Mouse (Mus musculus) neural tube, embryonic 12.5 days (tissue): Measurements from ENCODE around the gene Cmtm5. TPM values are rescaled to one million over a fixed set of nuclear protein-coding genes. Genes with fewer than 3 reads are reported as not detected.

Experiments used
- ATAC-seq: fragments of 200-750 bp; cut with Nextera tagmentation; 2 replicates; pipeline ENCODE4 v1.8.0; 2017; ENCODE audit warnings: low read depth, mild to moderate bottlenecking, moderate TSS enrichment, moderate library complexity; ENCODE audit not compliant: low FRiP score
- H3K27ac ChIP-seq: fragments of 300-500 bp; sonication (generic); 2 replicates; pipeline ENCODE4 v1.5.1; 2016
- H3K27me3 ChIP-seq: fragments of 300-500 bp; sonication (generic); replicated peaks from 2 replicates; pipeline ENCODE4 v1.6.1; 2016; ENCODE audit warnings: mild to moderate bottlenecking
- H3K36me3 ChIP-seq: fragments of 300-500 bp; sonication (generic); 2 replicates; pipeline ENCODE4 v1.6.1; 2016; ENCODE audit warnings: mild to moderate bottlenecking
- H3K4me1 ChIP-seq: fragments of 300-500 bp; sonication (generic); 2 replicates; pipeline ENCODE4 v1.6.1; 2016
- H3K4me2 ChIP-seq: fragments of 300-500 bp; sonication (generic); replicated peaks from 2 replicates; pipeline ENCODE4 v1.6.1; 2016; ENCODE audit warnings: mild to moderate bottlenecking
- H3K4me3 ChIP-seq: fragments of 300-500 bp; sonication (generic); 2 replicates; pipeline ENCODE4 v1.5.1; 2016
- H3K9ac ChIP-seq: fragments of 300-500 bp; sonication (generic); 2 replicates; pipeline ENCODE4 v1.6.1; 2016; ENCODE audit warnings: mild to moderate bottlenecking
- H3K9me3 ChIP-seq: fragments of 300-500 bp; sonication (generic); 2 replicates; pipeline ENCODE4 v1.6.1; 2016; ENCODE audit warnings: mild to moderate bottlenecking
- WGBS: fragments of 180-500 bp; shearing (Covaris S2); methylation state at CpG from one replicate; pipeline ENCODE4 v1.1.7; 2016; 5-methylcytosine and 5-hydroxymethylcytosine counted together
- polyA plus RNA-seq: library from polyadenylated mRNA; unstranded; fragments of >200 nt; fragmentation: Nextera tagmentation; extraction: Ambion mirVana; gene quantifications from 2 replicates; pipeline ENCODE4 v1.2.1, GENCODE M21; 2016

Cmtm5 gene
- polyA plus RNA-seq, 1 experiment from 2014 or later: 7.2 TPM

GRCm38 (mm10) chr14:54920076-54920685, 15.9 kb upstream of the Cmtm5 start:
- Histone ChIP-seq H3K4me1 (peaks cover 17% of the 10 kb centered on the region), H3K4me2 (no peak overlapping the region), H3K9ac (no peak overlapping the region), H3K27ac (no peak overlapping the region), H3K27me3 (no peaks in the 10 kb centered on the region), H3K36me3 (peaks cover 58% of the 10 kb centered on the region), H3K4me3 (no peak overlapping the region), H3K9me3 (peaks cover 18% of the 10 kb centered on the region)
- 95% methylated on average over 16 of the region's 16 CpGs for WGBS
- no peak for ATAC-seq

- Histone ChIP-seq H3K27me3 (no peaks in the 10 kb centered on the region; the same call in 1 of the 2 replicates), H3K9ac (peak overlapping the region; percentile 85), H3K36me3 (peaks cover 23% of the 10 kb centered on the region), H3K4me2 (peak overlapping the region; percentile 92), H3K9me3 (peaks cover 18% of the 10 kb centered on the region), H3K4me1 (peaks cover 25% of the 10 kb centered on the region), H3K4me3 (peak overlapping the region; percentile 53), H3K27ac (peak overlapping the region; percentile 89)
- WGBS: 7% methylated on average over 7 of the region's 7 CpGs
- ATAC-seq: peak; percentile 42; the same call in 1 of the 2 replicates
Observed at GRCm38 (mm10) chr14:54924641-54925348, 11.3 kb upstream of the Cmtm5 start.

- Histone ChIP-seq H3K27me3 (no peaks in the 10 kb centered on the region; the same call in 1 of the 2 replicates), H3K9ac (peak within 1 kb of the TSS; percentile 85), H3K4me2 (peak within 1 kb of the TSS; percentile 92), H3K4me3 (peak within 1 kb of the TSS; percentile 53), H3K9me3 (peaks cover 15% of the 10 kb centered on the region), H3K36me3 (peaks cover 14% of the 10 kb centered on the region), H3K4me1 (peaks cover 28% of the 10 kb centered on the region), H3K27ac (peak within 1 kb of the TSS; percentile 89)
- ATAC-seq: peak; percentile 63
- 1% methylated on average over 56 of the region's 57 CpGs for WGBS
Observed at GRCm38 (mm10) chr14:54925349-54926342, 10.4 kb upstream of the Cmtm5 start, which contains the start of gene Efs. TSS of gene Efs (minus strand) at chr14:54926126.

- Histone ChIP-seq H3K4me3 (peak overlapping the region; percentile 53), H3K36me3 (peaks cover 6% of the 10 kb centered on the region), H3K4me2 (peak overlapping the region; percentile 92), H3K27me3 (no peaks in the 10 kb centered on the region; the same call in 1 of the 2 replicates), H3K4me1 (peaks cover 28% of the 10 kb centered on the region), H3K9me3 (peaks cover 5% of the 10 kb centered on the region), H3K9ac (peak overlapping the region; percentile 85), H3K27ac (peak overlapping the region; percentile 89)
- peak; percentile 77 for ATAC-seq
- WGBS: under 1% methylated on average over 51 of the region's 58 CpGs
Observed at GRCm38 (mm10) chr14:54926401-54927158, 9.5 kb upstream of the Cmtm5 start.

GRCm38 (mm10) chr14:54927296-54927695, 8.8 kb upstream of the Cmtm5 start:
- Histone ChIP-seq H3K4me2 (peak overlapping the region; percentile 92), H3K27ac (peak overlapping the region; percentile 89; the same call in 1 of the 2 replicates), H3K4me1 (peaks cover 28% of the 10 kb centered on the region), H3K9ac (peak overlapping the region; percentile 85), H3K9me3 (no peaks in the 10 kb centered on the region), H3K27me3 (no peaks in the 10 kb centered on the region; the same call in 1 of the 2 replicates), H3K36me3 (no peaks in the 10 kb centered on the region), H3K4me3 (peak overlapping the region; percentile 53; the same call in 1 of the 2 replicates)
- no peak for ATAC-seq
- WGBS: 11% methylated on average over 7 of the region's 7 CpGs

GRCm38 (mm10) chr14:54929801-54930200, 6.3 kb upstream of the Cmtm5 start:
- no peak overlapping the region for H3K4me2 ChIP-seq
- H3K27ac ChIP-seq: no peak overlapping the region
- H3K36me3 ChIP-seq: no peaks in the 10 kb centered on the region
- no peak overlapping the region for H3K9ac ChIP-seq
- H3K4me3 ChIP-seq: no peak overlapping the region
- WGBS: 82% methylated on average over 5 of the region's 5 CpGs
- H3K9me3 ChIP-seq: no peaks in the 10 kb centered on the region
- no peak for ATAC-seq
- no peaks in the 10 kb centered on the region; the same call in 1 of the 2 replicates for H3K27me3 ChIP-seq
- peaks cover 20% of the 10 kb centered on the region for H3K4me1 ChIP-seq

GRCm38 (mm10) chr14:54930431-54930830, 5.6 kb upstream of the Cmtm5 start:
- Histone ChIP-seq H3K4me2 (no peak overlapping the region), H3K27ac (no peak overlapping the region)
- 5% methylated on average over 2 of the region's 2 CpGs for WGBS

GRCm38 (mm10) chr14:54932645-54933150, 3.4 kb upstream of the Cmtm5 start, which contains the start of gene Il25:
TSS of gene Il25 (plus strand) at chr14:54932695.
- Histone ChIP-seq H3K27me3 (no peaks in the 10 kb centered on the region), H3K9me3 (no peaks in the 10 kb centered on the region), H3K9ac (no peak within 1 kb of the TSS), H3K4me1 (peaks cover 20% of the 10 kb centered on the region), H3K27ac (no peak within 1 kb of the TSS), H3K36me3 (no peaks in the 10 kb centered on the region), H3K4me2 (peak within 1 kb of the TSS; percentile 35), H3K4me3 (no peak within 1 kb of the TSS)
- WGBS: 33% methylated on average over 6 of the region's 6 CpGs
- ATAC-seq: no peak

More at GRCm38 (mm10) chr14:54930431-54930830, 5.6 kb upstream of the Cmtm5 start:
- Histone ChIP-seq H3K27me3 (no peaks in the 10 kb centered on the region; the same call in 1 of the 2 replicates), H3K9me3 (no peaks in the 10 kb centered on the region), H3K4me1 (peaks cover 15% of the 10 kb centered on the region), H3K4me3 (no peak overlapping the region), H3K9ac (no peak overlapping the region), H3K36me3 (no peaks in the 10 kb centered on the region)
- no peak for ATAC-seq

GRCm38 (mm10) chr14:54936831-54937160, 735 bp downstream of the Cmtm5 start:
- H3K4me2 ChIP-seq: peak overlapping the region; percentile 38
- no peaks in the 10 kb centered on the region for H3K9me3 ChIP-seq
- H3K4me3 ChIP-seq: no peak overlapping the region
- H3K27ac ChIP-seq: no peak overlapping the region
- H3K36me3 ChIP-seq: no peaks in the 10 kb centered on the region
- peaks cover 17% of the 10 kb centered on the region for H3K4me1 ChIP-seq
- 63% methylated on average over 6 of the region's 6 CpGs for WGBS
- H3K9ac ChIP-seq: peak overlapping the region; percentile 42; the same call in 1 of the 2 replicates
- H3K27me3 ChIP-seq: no peaks in the 10 kb centered on the region
- ATAC-seq: no peak

GRCm38 (mm10) chr14:54937361-54938182, 1.5 kb downstream of the Cmtm5 start:
- no peaks in the 10 kb centered on the region for H3K36me3 ChIP-seq
- no peak for ATAC-seq
- no peak overlapping the region for H3K4me3 ChIP-seq
- no peak overlapping the region for H3K27ac ChIP-seq
- no peaks in the 10 kb centered on the region for H3K27me3 ChIP-seq
- H3K9me3 ChIP-seq: no peaks in the 10 kb centered on the region
- H3K4me2 ChIP-seq: no peak overlapping the region
- H3K4me1 ChIP-seq: peaks cover 16% of the 10 kb centered on the region
- no peak overlapping the region for H3K9ac ChIP-seq
- WGBS: 88% methylated on average over 16 of the region's 16 CpGs
